Mouse (Mus musculus) thymus, postnatal 36 days (tissue): ENCODE measurements around the gene Ift52.

ENCODE experiments used
- DNase-seq, 2 experiments: peaks; one replicate each; pipeline ENCODE4 v3.0.0; 2022; ENCODE audit warnings: mixed read lengths in 2 of 2

Gene Ift52

GRCm38 (mm10) chr2:163016916-163017743 lies at the start of gene Ift52:
Ift52 (plus strand) TSS chr2:163017354.
- peak; percentile 89 to 90 for DNase-seq

- peak; percentile 38 to 39 for DNase-seq
Measured at GRCm38 (mm10) chr2:162968357-162968756, 48.8 kb upstream of the Ift52 start.

- DNase-seq, result no peak
Measured at GRCm38 (mm10) chr2:162969101-162969500, 48.1 kb upstream of the Ift52 start.

GRCm38 (mm10) chr2:162970896-162971295 lies 46.3 kb upstream of the Ift52 start:
- DNase-seq, result no peak

GRCm38 (mm10) chr2:162972752-162973151 lies 44.4 kb upstream of the Ift52 start:
- no peak for DNase-seq

- no peak for DNase-seq
Measured at GRCm38 (mm10) chr2:162973206-162973605, 43.9 kb upstream of the Ift52 start.

- DNase-seq, result no peak
Measured at GRCm38 (mm10) chr2:162973637-162974036, 43.5 kb upstream of the Ift52 start.

GRCm38 (mm10) chr2:162975157-162975775 lies 41.9 kb upstream of the Ift52 start:
- DNase-seq, result no peak

- no peak for DNase-seq
Measured at GRCm38 (mm10) chr2:162976001-162976400, 41.2 kb upstream of the Ift52 start.

- DNase-seq, result no peak
Measured at GRCm38 (mm10) chr2:162984381-162984780, 32.8 kb upstream of the Ift52 start.

GRCm38 (mm10) chr2:162985923-162986322 lies 31.2 kb upstream of the Ift52 start:
- DNase-seq, result no peak

- no peak for DNase-seq
Measured at GRCm38 (mm10) chr2:162986764-162987163, 30.4 kb upstream of the Ift52 start.

GRCm38 (mm10) chr2:162987218-162987617 lies 29.9 kb upstream of the Ift52 start, which contains the start of gene Sgk2:
Sgk2 (plus strand) TSS chr2:162987330.
- no peak for DNase-seq

GRCm38 (mm10) chr2:162988235-162988634 lies 28.9 kb upstream of the Ift52 start:
- no peak for DNase-seq

GRCm38 (mm10) chr2:162991394-162992083 lies 25.6 kb upstream of the Ift52 start:
- DNase-seq, result no peak

- no peak for DNase-seq
Measured at GRCm38 (mm10) chr2:162992084-162992437, 25.1 kb upstream of the Ift52 start.

- no peak for DNase-seq
Measured at GRCm38 (mm10) chr2:162993881-162994616, 23.1 kb upstream of the Ift52 start.

GRCm38 (mm10) chr2:162998528-162999230 lies 18.5 kb upstream of the Ift52 start:
- peak; percentile 35 to 56 for DNase-seq

- peak; percentile 31 to 34 for DNase-seq
Measured at GRCm38 (mm10) chr2:162999744-163000143, 17.4 kb upstream of the Ift52 start.

- no peak for DNase-seq
Measured at GRCm38 (mm10) chr2:163001071-163001470, 16.1 kb upstream of the Ift52 start.

GRCm38 (mm10) chr2:163007299-163007698 lies 9.9 kb upstream of the Ift52 start:
- no peak for DNase-seq

- DNase-seq, result no peak
Measured at GRCm38 (mm10) chr2:163031289-163031688, 14.1 kb downstream of the Ift52 start.
